Mouse (Mus musculus): ENCODE data around the gene Cdk5rap3. TPM values are rescaled to one million over a fixed set of nuclear protein-coding genes. Genes with fewer than 3 reads are reported as not detected.

Gene Cdk5rap3
- polyA plus RNA-seq, 1 experiment from 2014 or later: 69.1 TPM

DNA sequence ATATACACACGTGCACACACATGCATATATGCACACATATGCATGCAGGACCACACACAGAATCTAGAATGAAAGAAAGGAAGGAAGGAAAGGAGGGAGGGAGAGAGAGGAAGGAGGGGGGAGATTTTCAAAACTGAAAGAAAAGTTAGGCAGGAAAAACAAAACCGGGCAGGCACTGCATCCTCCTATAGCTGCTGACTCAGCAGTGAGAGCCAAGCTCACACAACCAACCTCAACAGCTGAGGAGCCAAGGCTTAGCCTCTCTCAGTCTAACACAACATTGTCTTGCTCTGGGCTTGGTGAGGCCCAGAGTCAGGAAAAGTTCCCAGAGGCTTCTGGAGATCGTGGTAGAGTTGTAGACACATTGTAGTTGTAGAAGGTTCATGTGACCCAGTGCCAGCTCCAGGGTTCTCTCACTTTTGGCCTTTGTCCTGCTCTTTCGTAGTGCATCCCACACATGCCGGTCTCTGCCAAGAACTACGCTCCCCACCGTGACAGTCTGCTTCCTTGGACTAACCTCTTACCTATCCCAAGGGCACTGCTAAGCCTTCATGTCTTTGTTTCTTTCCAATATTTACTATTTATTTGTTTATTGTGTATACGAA is 29.3 kb downstream of the Cdk5rap3 start:
- no peak for ATAC-seq (ENCODE audit: low FRiP score, low TSS enrichment)
- no peaks in the 10 kb centered on the region for H3K36me3 ChIP-seq (ENCODE audit: control insufficient read depth, insufficient read depth, low read length)
- H3K4me1 ChIP-seq (ENCODE audit: control insufficient read depth, insufficient read depth, low read length): 0 out of 2 replicates have a peak, but pooled peaks cover 6% of the 10 kb centered on the region
- H3K27me3 ChIP-seq (ENCODE audit: control insufficient read depth, insufficient read depth, low read length): no peaks in the 10 kb centered on the region
- 81% methylated on average over 8 of the region's 8 CpGs for WGBS
- no peak overlapping the region for H3K4me2 ChIP-seq (replicated peaks; ENCODE audit: low read depth, low read length)
- H3K9me3 ChIP-seq (ENCODE audit: control insufficient read depth, low read length): no peaks in the 10 kb centered on the region
- H3K27ac ChIP-seq (ENCODE audit: low read depth, low read length): no peak overlapping the region
- H3K4me3 ChIP-seq (ENCODE audit: low read length): no peak overlapping the region
- H3K9ac ChIP-seq (ENCODE audit: low read depth, low read length): no peak overlapping the region

GRCm38 (mm10) chr11:96885901-96886340 is 30.4 kb downstream of the Cdk5rap3 start:
- H3K9me3 ChIP-seq (ENCODE audit: control insufficient read depth, low read length): no peaks in the 10 kb centered on the region
- H3K4me2 ChIP-seq (replicated peaks; ENCODE audit: low read depth, low read length): no peak overlapping the region
- no peak overlapping the region for H3K4me3 ChIP-seq (ENCODE audit: low read length)
- WGBS: 30% methylated on average over 5 of the region's 5 CpGs
- no peaks in the 10 kb centered on the region for H3K27me3 ChIP-seq (ENCODE audit: control insufficient read depth, insufficient read depth, low read length)
- ATAC-seq (ENCODE audit: low FRiP score, low TSS enrichment): no peak
- H3K4me1 ChIP-seq (ENCODE audit: control insufficient read depth, insufficient read depth, low read length): 0 out of 2 replicates have a peak, but pooled peaks cover 5% of the 10 kb centered on the region
- H3K27ac ChIP-seq (ENCODE audit: low read depth, low read length): no peak overlapping the region
- H3K36me3 ChIP-seq (ENCODE audit: control insufficient read depth, insufficient read depth, low read length): no peaks in the 10 kb centered on the region
- no peak overlapping the region for H3K9ac ChIP-seq (ENCODE audit: low read depth, low read length)

DNA sequence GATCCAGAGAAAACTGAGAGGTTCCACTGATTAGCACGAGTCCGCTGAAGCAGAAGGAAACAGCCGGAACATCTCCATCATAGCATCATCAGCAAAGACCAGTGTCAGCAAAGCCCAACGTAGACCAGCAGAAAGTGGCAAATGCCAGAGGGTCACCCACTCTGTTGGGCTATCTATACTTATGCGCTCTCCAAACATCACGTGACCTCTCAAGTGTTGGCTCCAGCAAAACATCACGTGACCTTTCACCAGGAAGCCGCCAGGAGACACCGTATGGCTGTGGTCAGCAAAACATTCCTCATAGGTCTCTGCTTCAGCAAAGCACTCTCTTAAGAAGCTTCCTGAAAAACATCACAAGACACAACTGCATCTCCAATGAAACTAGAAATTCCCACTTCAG is 36.0 kb downstream of the Cdk5rap3 start:
- no peak for ATAC-seq (ENCODE audit: low FRiP score, low TSS enrichment)
- H3K4me2 ChIP-seq (replicated peaks; ENCODE audit: low read depth, low read length): no peak overlapping the region
- no peak overlapping the region for H3K4me3 ChIP-seq (ENCODE audit: low read length)
- H3K27me3 ChIP-seq (ENCODE audit: control insufficient read depth, insufficient read depth, low read length): peaks cover 6% of the 10 kb centered on the region; the same call in 1 of the 2 replicates
- H3K4me1 ChIP-seq (ENCODE audit: control insufficient read depth, insufficient read depth, low read length): peaks cover 9% of the 10 kb centered on the region
- no peaks in the 10 kb centered on the region for H3K9me3 ChIP-seq (ENCODE audit: control insufficient read depth, low read length)
- no peak overlapping the region for H3K27ac ChIP-seq (ENCODE audit: low read depth, low read length)
- H3K9ac ChIP-seq (ENCODE audit: low read depth, low read length): no peak overlapping the region
- no peaks in the 10 kb centered on the region for H3K36me3 ChIP-seq (ENCODE audit: control insufficient read depth, insufficient read depth, low read length)
- WGBS: 78% methylated on average over 9 of the region's 9 CpGs

- H3K4me1 ChIP-seq (ENCODE audit: control insufficient read depth, insufficient read depth, low read length): peaks cover 9% of the 10 kb centered on the region
- H3K9ac ChIP-seq (ENCODE audit: low read depth, low read length): no peak overlapping the region
- H3K4me2 ChIP-seq (replicated peaks; ENCODE audit: low read depth, low read length): no peak overlapping the region
- WGBS: 40% methylated on average over 7 of the region's 7 CpGs
- H3K9me3 ChIP-seq (ENCODE audit: control insufficient read depth, low read length): no peaks in the 10 kb centered on the region
- H3K4me3 ChIP-seq (ENCODE audit: low read length): no peak overlapping the region
- ATAC-seq (ENCODE audit: low FRiP score, low TSS enrichment): no peak
- no peaks in the 10 kb centered on the region for H3K36me3 ChIP-seq (ENCODE audit: control insufficient read depth, insufficient read depth, low read length)
- peaks cover 6% of the 10 kb centered on the region; the same call in 1 of the 2 replicates for H3K27me3 ChIP-seq (ENCODE audit: control insufficient read depth, insufficient read depth, low read length)
- no peak overlapping the region for H3K27ac ChIP-seq (ENCODE audit: low read depth, low read length)
These were observed 36.9 kb downstream of the Cdk5rap3 start for GRCm38 (mm10) chr11:96879359-96879758.

DNA sequence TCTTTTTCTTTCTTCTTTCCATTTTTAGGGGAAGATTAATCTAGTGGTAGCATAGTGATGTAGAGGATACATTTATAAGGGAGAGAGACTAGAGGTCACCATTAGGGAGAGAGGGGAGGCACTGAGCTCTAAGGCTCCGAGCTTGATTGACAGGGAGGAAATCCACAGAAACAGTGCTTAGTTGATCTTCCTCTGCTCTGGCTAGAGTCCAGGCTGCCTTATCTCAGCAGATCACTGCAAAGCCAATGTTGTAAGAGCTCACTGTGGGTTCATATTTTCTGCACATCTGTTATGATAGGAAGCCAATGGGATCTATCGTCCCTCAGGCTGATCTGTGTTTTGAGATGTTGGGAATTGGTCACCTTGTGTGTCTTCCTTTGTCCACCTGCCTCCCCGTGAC is 37.6 kb downstream of the Cdk5rap3 start:
- no peaks in the 10 kb centered on the region for H3K9me3 ChIP-seq (ENCODE audit: control insufficient read depth, low read length)
- H3K4me1 ChIP-seq (ENCODE audit: control insufficient read depth, insufficient read depth, low read length): peaks cover 12% of the 10 kb centered on the region
- no peak for ATAC-seq (ENCODE audit: low FRiP score, low TSS enrichment)
- H3K9ac ChIP-seq (ENCODE audit: low read depth, low read length): no peak overlapping the region
- H3K27me3 ChIP-seq (ENCODE audit: control insufficient read depth, insufficient read depth, low read length): peaks cover 6% of the 10 kb centered on the region; the same call in 1 of the 2 replicates
- H3K4me2 ChIP-seq (replicated peaks; ENCODE audit: low read depth, low read length): no peak overlapping the region
- no peak overlapping the region for H3K27ac ChIP-seq (ENCODE audit: low read depth, low read length)
- H3K4me3 ChIP-seq (ENCODE audit: low read length): no peak overlapping the region
- no peaks in the 10 kb centered on the region for H3K36me3 ChIP-seq (ENCODE audit: control insufficient read depth, insufficient read depth, low read length)
- 73% methylated on average over 3 of the region's 3 CpGs for WGBS

DNA sequence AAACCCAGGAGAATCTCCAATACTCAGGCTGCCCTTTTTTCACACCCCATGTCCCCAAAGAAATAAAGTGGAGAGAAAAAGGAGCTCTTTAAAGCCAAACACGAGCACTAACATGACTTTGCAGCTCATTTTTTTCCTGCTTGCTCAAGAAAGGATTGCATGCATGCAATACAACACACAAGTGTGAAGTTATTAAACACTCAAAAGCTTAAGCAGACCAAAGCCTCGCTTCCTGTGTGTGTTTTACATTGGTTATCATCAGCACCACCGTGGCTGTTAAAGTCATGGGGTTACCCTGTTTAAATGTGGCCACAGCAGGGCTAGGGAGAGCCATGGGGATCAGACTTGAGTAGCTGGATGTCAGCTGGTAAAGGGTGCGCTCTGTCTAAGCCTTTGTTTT is 39.2 kb downstream of the Cdk5rap3 start:
- no peak overlapping the region for H3K4me3 ChIP-seq (ENCODE audit: low read length)
- H3K27ac ChIP-seq (ENCODE audit: low read depth, low read length): no peak overlapping the region
- no peak overlapping the region for H3K9ac ChIP-seq (ENCODE audit: low read depth, low read length)
- H3K4me2 ChIP-seq (replicated peaks; ENCODE audit: low read depth, low read length): no peak overlapping the region
- no peaks in the 10 kb centered on the region for H3K36me3 ChIP-seq (ENCODE audit: control insufficient read depth, insufficient read depth, low read length)
- 44% methylated on average over 4 of the region's 4 CpGs for WGBS
- peaks cover 20% of the 10 kb centered on the region for H3K4me1 ChIP-seq (ENCODE audit: control insufficient read depth, insufficient read depth, low read length)
- no peak for ATAC-seq (ENCODE audit: low FRiP score, low TSS enrichment)
- no peaks in the 10 kb centered on the region for H3K9me3 ChIP-seq (ENCODE audit: control insufficient read depth, low read length)
- peaks cover 6% of the 10 kb centered on the region; the same call in 1 of the 2 replicates for H3K27me3 ChIP-seq (ENCODE audit: control insufficient read depth, insufficient read depth, low read length)

- H3K27ac ChIP-seq (ENCODE audit: low read depth, low read length): peak overlapping the region; percentile 63; the same call in 1 of the 2 replicates
- ATAC-seq (ENCODE audit: low FRiP score, low TSS enrichment): peak; percentile 36; the same call in 1 of the 2 replicates
- WGBS: 2% methylated on average over 13 of the region's 13 CpGs
- peak overlapping the region; percentile 13; the same call in 1 of the 2 replicates for H3K9ac ChIP-seq (ENCODE audit: low read depth, low read length)
- H3K36me3 ChIP-seq (ENCODE audit: control insufficient read depth, insufficient read depth, low read length): no peaks in the 10 kb centered on the region
- H3K4me3 ChIP-seq (ENCODE audit: low read length): peak overlapping the region; percentile 35
- H3K9me3 ChIP-seq (ENCODE audit: control insufficient read depth, low read length): no peaks in the 10 kb centered on the region
- peaks cover 6% of the 10 kb centered on the region; the same call in 1 of the 2 replicates for H3K27me3 ChIP-seq (ENCODE audit: control insufficient read depth, insufficient read depth, low read length)
- H3K4me1 ChIP-seq (ENCODE audit: control insufficient read depth, insufficient read depth, low read length): peaks cover 20% of the 10 kb centered on the region
- peak overlapping the region; percentile 78 for H3K4me2 ChIP-seq (replicated peaks; ENCODE audit: low read depth, low read length)
These were observed 39.8 kb downstream of the Cdk5rap3 start for GRCm38 (mm10) chr11:96876300-96877040.

- WGBS: under 1% methylated on average over 35 of the region's 35 CpGs
- peak overlapping the region; percentile 35 for H3K4me3 ChIP-seq (ENCODE audit: low read length)
- ATAC-seq (ENCODE audit: low FRiP score, low TSS enrichment): peak; percentile 73
- no peaks in the 10 kb centered on the region for H3K36me3 ChIP-seq (ENCODE audit: control insufficient read depth, insufficient read depth, low read length)
- H3K4me2 ChIP-seq (replicated peaks; ENCODE audit: low read depth, low read length): peak overlapping the region; percentile 78
- H3K9me3 ChIP-seq (ENCODE audit: control insufficient read depth, low read length): no peaks in the 10 kb centered on the region
- H3K9ac ChIP-seq (ENCODE audit: low read depth, low read length): peak overlapping the region; percentile 40; the same call in 1 of the 2 replicates
- peaks cover 20% of the 10 kb centered on the region for H3K4me1 ChIP-seq (ENCODE audit: control insufficient read depth, insufficient read depth, low read length)
- H3K27me3 ChIP-seq (ENCODE audit: control insufficient read depth, insufficient read depth, low read length): peaks cover 6% of the 10 kb centered on the region; the same call in 1 of the 2 replicates
- no peak overlapping the region for H3K27ac ChIP-seq (ENCODE audit: low read depth, low read length)
These were observed 40.6 kb downstream of the Cdk5rap3 start for GRCm38 (mm10) chr11:96875745-96876144.

- Histone ChIP-seq H3K9me3 (ENCODE audit: control insufficient read depth, low read length) (no peaks in the 10 kb centered on the region), H3K4me2 (replicated peaks; ENCODE audit: low read depth, low read length) (peak overlapping the region; percentile 78), H3K9ac (ENCODE audit: low read depth, low read length) (no peak overlapping the region), H3K4me3 (ENCODE audit: low read length) (peak overlapping the region; percentile 35; the same call in 1 of the 2 replicates), H3K4me1 (ENCODE audit: control insufficient read depth, insufficient read depth, low read length) (peaks cover 20% of the 10 kb centered on the region), H3K36me3 (ENCODE audit: control insufficient read depth, insufficient read depth, low read length) (no peaks in the 10 kb centered on the region), H3K27me3 (ENCODE audit: control insufficient read depth, insufficient read depth, low read length) (peaks cover 6% of the 10 kb centered on the region; the same call in 1 of the 2 replicates), H3K27ac (ENCODE audit: low read depth, low read length) (no peak overlapping the region; the same call in 1 of the 2 replicates)
- 24% methylated on average over 4 of the region's 4 CpGs for WGBS
- ATAC-seq (ENCODE audit: low FRiP score, low TSS enrichment): no peak
These were observed 41.0 kb downstream of the Cdk5rap3 start for GRCm38 (mm10) chr11:96875270-96875669.
